Mouse (Mus musculus) heart, postnatal 36 days (tissue): ENCODE data around the gene Sgsm2. TPM values are rescaled to one million over a fixed set of nuclear protein-coding genes. Genes with fewer than 3 reads are reported as not detected.

ENCODE experiments used
- DNase-seq, 2 experiments: peaks; one replicate each; pipeline ENCODE4 v3.0.0; 2021 to 2022
- intact Hi-C: fragments of 180-260 bp; cut with DNase I; formaldehyde crosslinking; loops from one replicate; pipeline ENCODE4 v1.15.1; 2025
- total RNA-seq, 2 experiments: library from RNA; stranded (reverse); gene quantifications; 2 replicates each; pipeline ENCODE4 v1.2.3; 2021

Gene Sgsm2
- total RNA-seq, 2 experiments from 2014 or later, result 6.1 to 6.2 TPM

DNA sequence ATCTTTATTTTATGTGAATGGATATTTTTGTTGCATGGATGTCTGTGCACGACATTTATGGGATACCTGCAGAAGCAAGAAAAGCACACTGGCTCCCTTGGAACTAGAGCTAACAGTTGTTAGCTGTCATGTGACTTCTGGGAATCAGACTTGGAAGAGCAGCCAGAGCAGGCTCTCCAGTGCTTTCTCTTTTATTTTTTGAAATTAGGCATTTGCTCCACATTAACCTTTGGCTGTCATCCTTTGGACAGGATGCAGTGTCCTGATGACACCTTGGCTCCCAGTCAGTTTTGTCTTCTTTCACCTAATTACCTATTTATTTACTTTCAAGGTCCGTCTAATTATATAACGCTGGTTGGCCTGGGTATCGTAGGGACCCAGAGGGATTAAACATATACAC lies 2.2 kb downstream of the Sgsm2 start:
- intact Hi-C loops, result no loop called here
- no peak for DNase-seq

DNA sequence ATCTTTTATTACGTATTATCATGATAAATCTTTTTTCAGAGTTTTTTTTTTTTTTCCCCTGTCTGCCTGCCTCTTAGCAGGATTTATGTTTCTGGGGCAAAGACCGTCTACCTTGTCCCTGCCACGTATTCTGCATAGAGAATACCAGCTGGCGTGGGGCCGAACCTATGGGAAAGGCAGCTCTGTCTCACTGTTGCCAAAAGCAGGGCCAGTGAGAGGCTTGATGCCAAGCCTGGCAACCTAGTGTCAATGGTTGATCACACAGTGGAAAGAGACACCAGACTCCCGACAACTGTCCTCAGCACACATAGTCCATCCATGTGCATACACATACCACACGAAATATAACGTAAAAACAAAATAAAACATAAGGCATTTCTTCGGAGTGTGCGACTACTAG lies 13.8 kb downstream of the Sgsm2 start:
- intact Hi-C loops, result no loop called here
- no peak for DNase-seq

DNA sequence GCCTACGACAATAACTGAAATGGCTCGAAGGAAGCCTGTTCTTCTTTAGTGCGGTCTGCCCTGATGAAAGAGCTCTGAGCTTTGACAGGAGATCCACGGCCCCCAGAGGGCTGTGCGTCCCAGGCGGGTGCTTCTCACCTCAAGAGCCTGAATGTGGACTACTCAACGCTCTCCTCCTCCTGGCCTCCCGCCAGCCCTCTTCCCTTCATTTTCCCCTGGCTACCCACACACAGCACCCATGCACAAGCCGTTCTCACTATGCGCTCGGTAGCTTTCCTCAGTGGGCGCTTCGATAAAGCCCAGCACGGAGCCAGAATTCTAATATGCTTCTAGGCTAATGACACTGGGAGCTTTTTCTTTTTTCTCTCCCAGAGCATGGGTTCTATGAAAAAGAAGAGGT lies 14.9 kb downstream of the Sgsm2 start:
- no peak for DNase-seq
- intact Hi-C loops, result no loop called here

DNA sequence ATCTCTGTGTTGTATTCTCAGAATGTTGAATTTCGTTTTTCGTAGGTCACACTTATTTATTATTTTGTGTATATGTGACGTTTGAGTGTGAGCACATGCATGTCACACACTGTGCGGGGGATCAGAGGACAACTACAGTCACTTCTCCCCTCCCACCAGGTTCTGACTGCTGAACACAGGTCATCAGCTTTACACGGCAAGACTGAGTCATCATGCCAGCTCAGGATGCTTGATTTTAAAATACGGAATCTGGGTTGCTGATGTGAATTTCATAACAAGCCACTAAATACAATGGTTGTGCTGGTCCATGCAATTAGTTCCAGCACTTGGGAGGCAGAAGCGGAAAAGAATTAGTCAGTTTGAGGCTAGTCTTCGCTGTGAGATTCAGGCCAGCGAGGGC lies 15.9 kb downstream of the Sgsm2 start:
- intact Hi-C loops, result no loop called here
- no peak for DNase-seq

DNA sequence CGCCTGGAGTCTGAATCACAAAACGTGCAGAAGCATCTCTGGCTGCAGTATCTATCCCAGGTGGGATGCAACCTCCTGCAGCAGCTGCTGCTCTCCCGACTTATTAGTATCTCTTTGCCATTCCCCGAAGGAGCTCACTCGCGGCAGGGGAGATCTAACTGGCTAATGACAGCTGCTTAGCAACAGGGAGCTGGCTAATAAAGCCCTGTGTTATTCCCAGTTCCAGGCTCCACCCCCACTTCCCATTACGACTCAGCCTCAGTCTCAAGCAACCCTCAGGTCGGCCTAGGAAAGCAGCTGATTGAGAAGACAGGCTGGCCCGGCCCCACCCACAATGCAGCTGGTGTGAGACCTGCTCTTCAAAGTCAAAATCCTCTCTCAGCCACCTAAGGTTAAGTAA lies 20.1 kb downstream of the Sgsm2 start:
- intact Hi-C loops, result loop anchor here (1.0 kb wide), 1 partner anchor 20 kb away; no protein-coding TSS in a partner anchor
- DNase-seq, result peak; percentile 43 to 49

DNA sequence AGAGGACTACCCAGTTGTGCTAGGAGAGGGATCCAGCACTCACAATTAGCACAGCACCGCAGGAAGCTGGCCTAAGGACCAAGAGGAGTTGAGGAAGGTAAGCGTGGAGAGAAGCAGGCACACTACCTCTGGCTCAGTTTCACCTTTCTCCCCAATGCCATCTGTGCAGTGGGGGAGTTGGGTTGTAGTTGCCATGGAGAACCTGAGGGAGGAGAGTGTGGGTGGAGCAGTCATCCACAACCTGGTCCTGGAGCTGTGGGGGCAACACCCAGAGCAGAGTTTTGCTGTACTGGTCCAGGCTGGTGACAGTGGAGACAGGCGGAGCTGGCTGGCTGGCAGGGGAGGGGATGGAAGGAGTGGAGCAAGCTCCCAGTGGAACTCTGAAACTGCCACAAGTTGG lies 22.2 kb downstream of the Sgsm2 start:
- intact Hi-C loops, result no loop called here
- DNase-seq, result no peak

DNA sequence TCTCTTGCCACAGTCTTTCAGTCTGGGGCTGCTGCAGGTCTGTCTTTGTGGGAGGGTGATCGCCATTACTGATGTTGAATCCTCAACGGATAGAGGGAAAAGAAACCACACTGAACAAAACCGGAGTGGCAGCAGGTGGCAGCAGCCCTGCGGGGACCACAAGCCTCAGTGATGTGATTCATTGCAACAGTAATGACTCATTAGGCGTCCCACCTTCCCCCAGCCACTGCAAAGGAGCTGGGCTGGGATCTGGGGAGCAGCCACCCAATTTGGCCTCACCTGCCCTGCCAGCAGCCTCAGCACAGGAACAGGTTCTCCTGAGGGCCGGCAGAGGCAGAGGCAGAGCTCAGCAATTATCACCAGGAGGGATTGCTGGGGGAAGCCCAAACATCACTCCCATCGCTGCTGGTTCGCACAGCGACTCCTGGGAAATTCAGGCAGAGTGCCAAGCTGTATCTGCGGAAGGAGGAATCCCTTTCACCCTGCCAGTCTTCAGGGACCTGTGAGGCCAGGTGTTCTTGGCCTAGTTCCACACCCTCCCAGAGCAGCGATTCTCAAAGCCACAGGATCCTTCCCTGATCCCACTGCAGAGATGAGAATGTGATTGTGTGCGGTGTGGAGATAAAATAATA lies 25.8 kb downstream of the Sgsm2 start:
- intact Hi-C loops, result no loop called here
- DNase-seq, result no peak

DNA sequence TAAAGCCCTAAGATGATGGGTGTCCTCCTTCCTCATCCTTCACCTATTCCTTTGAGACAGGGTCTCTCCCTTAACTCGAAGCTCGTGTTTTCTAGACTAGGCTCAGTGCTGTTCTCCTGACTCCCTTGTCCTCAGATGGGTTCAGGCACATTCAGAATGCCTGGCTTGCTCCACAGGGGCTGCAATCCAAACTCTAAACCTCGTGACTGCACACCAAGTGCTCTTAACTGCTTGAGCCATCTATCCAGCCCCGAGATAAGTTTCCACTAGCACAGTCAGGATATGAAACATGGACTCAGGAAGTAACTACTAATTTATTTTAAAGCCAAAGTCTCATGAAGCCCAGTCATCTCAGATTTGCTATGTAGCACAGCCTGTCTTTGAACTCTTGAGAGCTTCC lies 26.3 kb downstream of the Sgsm2 start:
- DNase-seq, result no peak

DNA sequence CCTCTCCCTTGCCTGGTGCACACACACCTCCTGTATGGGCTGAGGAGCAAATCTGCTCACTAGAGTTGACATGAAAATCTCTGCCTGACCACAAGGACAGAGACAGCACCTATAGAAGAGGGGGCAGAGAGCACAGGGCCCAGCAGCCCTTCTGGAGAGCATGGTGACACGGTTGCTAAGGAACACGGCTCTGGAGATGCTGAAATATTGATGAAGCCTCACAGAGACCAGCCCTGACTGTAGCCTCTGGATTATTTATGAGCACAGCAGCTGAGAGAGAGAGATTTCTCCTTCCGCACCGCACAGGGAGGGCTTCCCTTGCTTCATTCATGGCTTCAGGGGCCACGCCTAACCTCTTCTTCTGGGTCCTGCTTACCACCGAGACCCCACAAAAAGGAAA lies 27.3 kb downstream of the Sgsm2 start:
- intact Hi-C loops, result no loop called here
- no peak for DNase-seq

More for the DNA sequence above, 26.3 kb downstream of the Sgsm2 start:
- intact Hi-C loops, result no loop called here

DNA sequence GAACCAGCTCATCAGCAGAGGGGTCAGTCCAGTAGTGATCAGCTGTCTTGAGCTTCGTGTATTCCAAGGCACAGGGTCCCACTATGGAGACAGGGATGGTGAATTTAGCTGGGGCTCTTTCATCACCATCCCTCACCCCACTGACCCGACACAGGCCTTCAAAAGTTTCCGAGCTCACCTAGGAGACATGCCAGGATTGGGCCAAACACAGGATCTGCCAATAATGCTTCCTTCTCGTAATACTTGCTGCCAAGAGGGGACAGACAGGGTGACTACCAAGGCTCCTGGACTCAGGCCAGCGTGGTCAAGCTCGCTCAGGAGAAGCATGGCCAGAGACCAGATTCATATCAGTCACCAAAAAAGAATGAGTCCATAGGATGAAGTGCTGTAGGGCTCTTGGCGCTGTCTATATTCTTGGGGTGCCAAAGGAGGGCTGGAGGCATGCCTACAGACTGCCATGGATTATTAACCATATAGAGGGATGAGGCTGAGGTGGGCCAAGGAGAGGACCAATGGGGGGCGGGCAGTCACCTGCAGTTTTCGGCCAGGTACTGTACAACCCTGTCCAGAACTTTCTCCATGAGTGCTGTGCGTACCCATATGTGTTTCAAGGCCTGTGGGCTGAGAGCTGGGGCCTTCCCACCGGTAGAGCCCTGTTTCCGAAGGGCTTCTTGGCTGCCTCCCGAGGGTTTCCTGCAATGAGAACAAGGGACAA lies 28.7 kb downstream of the Sgsm2 start:
- intact Hi-C loops, result no loop called here
- no peak for DNase-seq

DNA sequence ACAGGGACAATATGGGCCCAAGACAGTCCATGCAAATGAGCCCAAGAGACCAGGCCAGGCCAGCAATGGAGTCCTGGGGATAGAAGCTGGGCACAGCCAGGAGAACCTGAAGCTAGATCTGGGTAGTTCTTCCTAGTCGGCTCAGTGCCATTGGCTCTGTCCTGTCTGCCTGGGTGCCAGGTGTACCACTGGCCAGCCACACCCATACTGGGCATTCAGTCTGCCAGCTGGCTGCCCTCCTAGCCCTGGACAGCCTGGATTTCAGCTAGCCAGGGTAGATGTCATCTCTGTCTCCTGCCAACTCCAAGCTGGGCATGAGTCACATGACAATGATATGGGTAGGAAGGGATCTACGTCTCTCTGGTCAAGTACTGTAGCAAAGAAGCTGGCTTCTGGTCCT lies 29.7 kb downstream of the Sgsm2 start:
- intact Hi-C loops, result no loop called here
- DNase-seq, result peak; percentile 70 to 74

DNA sequence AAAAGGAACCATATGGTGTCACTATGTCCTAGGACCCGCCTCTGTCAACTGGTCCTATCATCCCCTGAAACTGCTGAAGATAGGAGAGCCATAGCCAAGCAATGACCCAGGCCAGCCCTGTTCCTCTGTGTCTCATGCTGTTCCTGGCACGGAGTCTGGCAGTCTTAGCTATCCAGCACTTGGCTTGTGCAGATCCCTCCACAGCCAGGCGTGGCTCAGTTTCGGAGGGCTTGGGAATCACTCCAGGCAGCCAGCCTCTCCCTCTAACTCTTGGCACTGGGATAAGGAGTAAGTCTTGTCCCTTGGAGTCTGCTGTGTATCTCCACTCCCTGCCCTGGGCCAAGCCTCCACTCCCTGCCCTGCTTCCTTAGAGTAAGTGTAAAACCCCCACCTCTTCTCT lies 30.2 kb downstream of the Sgsm2 start:
- intact Hi-C loops, result no loop called here
- DNase-seq, result peak; percentile 79 to 84

DNA sequence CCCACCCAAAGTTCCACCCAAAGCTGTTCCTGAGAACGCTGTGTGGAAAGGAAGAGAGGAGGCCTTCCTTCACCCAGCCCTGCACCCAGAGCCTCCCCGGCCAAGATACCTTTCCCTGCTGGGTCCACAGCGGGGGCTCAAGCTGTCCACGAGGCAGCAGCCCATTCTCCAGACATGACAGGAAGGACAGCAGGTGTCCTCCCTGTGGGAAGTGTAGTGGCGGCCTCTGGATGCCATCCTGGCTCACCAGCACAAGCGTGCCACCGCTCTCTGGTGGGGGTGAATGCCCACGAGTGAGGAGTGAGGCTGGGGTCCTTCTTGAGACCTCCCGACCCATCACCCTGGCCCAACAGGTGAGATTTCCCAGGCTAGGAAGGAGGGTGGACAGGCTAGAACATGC lies 31.6 kb downstream of the Sgsm2 start:
- DNase-seq, result no peak
- intact Hi-C loops, result no loop called here

DNA sequence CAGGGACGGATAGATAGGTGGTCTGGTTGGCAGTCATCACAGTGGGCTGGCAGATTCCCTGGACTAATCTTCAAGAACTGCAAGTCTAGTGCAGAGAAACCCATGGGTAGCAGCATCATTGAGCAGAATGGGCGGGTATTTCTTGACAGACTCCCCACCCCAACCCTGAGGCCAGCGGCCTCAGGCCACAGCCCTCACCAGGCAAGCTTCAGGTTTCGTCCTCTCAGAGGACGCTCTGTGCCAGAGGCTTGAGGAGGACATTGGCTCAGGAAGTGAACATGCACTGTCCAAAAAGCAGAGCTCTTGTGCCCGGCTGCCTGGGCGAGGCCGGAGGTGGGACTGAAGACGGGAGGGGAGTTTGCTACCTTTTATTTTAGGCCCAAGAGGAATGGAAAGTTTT lies 32.4 kb downstream of the Sgsm2 start:
- no peak for DNase-seq
- intact Hi-C loops, result no loop called here

DNA sequence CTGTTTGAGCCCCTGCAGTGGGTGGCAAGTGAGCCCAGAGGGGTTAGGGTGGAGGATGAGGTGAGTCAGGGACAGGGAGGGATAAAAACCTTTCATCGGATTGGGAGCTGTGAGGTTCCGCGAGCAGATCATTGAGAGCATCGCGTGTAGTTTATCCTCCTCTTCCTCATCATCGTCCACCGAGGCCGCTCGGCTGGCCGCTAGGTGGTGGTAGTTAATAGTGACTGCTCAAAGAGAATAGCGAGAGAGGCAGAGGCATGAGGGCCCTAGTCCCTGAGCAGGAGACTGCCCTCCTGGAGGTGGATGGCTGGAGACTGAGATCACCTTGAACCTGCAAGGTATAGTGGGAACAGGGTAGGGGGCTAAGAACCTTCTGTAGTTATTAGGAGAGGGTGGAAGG lies 33.4 kb downstream of the Sgsm2 start:
- intact Hi-C loops, result no loop called here
- no peak for DNase-seq

DNA sequence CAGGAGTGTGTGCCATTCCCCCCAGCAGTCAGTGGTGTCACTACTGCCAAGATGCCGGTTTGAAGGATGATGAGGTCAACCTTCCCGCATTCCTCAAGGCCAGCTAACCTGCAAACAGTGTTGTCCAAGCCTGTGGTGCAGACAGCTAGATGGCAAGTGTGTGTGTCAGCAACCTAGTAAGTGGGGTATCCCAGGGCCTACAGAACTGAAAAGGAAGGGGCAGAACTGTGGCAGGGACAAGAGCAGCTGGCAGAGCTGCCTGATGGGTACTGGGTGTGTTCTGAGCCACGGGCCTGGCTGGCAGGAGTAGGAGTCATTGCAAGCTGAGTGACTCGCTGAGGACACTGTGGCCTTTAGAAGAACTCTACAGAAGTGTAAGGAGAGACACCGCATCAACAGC lies 34.7 kb downstream of the Sgsm2 start:
- intact Hi-C loops, result no loop called here
- no peak for DNase-seq

DNA sequence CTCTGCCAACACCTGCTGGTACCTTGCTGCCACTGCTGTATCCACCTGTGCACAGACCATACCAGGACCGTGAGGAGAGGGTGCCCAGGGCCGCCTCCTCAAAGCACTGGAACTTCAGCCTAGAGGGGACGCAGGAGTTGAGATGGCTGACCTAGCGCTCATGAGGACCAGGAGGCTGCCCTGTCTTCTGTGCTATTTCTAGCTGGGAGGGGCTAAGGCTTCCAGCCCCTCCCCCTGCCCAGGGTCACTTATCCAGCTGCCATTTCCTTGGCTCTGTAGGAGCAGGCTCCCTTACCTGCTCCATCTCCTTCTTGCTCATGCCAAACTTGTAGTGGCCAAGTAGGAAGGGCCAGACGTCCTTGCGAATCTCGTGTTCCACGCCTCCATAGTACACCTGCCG lies 39.1 kb downstream of the Sgsm2 start:
- intact Hi-C loops, result no loop called here
- no peak for DNase-seq

DNA sequence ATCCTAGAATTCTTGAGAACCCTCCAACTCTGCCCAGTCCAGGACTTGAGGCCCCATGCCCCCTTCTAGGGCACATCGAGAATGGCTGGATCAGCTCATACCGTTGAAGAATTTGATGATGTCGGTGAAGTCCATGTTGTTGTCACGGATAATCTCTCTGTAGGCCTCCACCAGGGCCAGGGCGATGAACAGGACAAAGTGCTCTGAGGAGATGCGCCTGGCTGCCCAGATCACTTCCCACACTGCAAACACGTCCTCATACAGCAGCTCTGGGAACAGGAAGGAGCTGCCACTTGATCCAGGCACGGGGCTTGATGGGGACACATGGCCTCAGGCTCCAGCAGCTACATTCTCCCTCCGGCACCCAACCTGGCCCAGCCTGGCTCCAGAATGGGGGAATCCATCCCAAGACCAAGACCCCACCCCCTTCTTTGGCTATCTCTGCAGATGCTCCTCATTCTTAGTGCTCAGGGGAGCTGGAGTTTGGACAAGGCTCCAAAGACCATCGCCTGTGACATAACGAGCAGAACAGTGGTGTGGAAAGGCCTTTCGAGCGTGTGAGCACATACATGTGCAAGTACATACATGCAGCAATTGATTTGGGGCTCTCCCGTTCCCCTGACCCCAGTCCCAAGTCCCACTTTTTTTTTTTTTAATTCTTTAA lies 45.7 kb downstream of the Sgsm2 start:
- intact Hi-C loops, result no loop called here
- no peak for DNase-seq

DNA sequence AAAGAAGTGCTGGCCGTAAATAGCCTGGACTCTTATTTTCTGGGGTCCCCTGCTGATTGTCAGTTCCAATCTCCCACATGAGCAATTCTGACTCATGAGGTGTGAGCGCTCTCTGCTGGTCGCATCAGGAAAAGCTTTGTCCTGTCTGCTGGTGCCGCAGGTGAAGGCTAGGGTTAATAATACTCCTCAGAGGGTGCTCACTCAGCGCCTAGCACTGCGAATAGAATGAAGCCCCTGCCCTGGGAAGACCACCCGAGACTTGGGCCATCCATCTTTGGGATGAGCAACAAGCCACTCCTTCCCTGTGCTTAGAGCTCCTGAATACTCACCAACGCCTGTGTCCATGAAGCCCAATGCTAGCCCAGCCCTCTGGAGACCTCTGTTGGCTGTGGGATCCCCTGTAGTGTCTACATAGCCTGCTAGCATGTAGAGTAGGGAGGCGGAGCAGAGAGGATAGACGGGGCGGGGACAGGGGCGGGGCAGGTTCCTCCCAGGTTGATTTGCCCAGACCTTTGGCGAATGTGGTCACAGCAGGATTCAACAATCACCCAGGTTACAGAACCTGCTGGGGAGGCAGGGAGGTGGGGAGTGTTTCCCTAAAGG lies 48.8 kb downstream of the Sgsm2 start:
- DNase-seq, result peak; percentile 77 to 82
- intact Hi-C loops, result loop anchor here (1.0 to 5.0 kb wide), 4 partner anchors 27 to 214 kb away; partner anchors contain the start of gene Mettl16

DNA sequence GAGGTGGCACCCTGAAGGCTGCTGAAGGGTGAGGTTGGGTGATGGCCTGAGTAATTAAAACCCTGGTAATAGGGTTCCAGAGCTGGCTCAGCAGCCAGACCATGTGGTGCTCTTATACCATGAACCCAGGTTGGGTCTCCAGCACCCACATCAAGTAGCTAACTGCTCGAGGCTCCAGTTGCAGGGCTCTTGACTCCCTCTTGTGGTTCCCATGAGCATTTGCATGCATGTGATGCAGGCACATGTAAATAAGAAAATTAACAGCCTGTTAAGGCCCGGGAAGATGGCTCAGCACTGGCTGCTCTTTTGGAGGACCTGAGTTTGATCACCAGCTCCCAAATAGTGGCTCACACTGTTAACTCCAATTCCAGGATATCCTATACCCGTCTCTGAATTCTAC lies 51.1 kb downstream of the Sgsm2 start:
- DNase-seq, result no peak

DNA sequence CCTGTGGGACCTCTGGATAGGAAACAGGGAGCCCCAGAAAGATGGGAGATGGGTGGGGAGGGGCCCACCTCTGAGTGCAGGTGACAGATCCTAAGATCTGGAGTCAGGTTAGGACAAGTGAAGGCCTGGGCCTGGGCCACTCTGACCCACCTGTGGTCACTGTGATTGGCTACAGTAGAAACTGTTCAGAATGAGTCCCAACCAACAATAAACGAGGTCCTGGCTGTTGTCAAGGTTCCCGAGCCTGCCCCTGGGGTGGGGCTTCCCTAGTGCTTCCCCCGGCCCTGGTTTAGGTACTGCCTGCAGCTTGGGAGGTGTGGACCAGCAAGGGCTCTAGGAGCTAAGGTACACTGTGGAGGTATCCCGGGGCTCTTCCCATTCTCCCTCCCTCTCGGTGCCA lies 53.1 kb downstream of the Sgsm2 start:
- intact Hi-C loops, result no loop called here
- no peak for DNase-seq

More for the DNA sequence above, 51.1 kb downstream of the Sgsm2 start:
- intact Hi-C loops, result loop anchor here (5.0 kb wide), 2 partner anchors 33 to 73 kb away; partner anchors contain the start of gene Mettl16

DNA sequence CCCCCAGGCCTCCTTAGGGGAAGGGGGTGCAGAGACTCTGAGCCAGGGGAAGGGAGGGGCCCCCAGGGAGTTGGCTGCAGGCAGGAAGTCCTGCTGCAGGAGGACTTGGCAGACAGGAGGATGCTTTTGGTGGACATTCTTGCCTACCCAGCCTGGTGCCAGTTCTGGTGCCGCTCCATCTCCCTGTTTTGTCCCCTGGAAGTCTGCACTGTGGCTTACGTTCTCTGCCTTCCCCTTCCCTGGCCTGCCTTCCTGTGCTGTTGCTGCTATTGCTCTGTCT lies 53.5 kb downstream of the Sgsm2 start:
- intact Hi-C loops, result no loop called here
- peak; percentile 36 to 54 for DNase-seq
